Mouse (Mus musculus): ENCODE data around the gene Olfr411. TPM values are rescaled to one million over a fixed set of nuclear protein-coding genes. Genes with fewer than 3 reads are reported as not detected.

Olfr411 gene
- not detected in 2 replicates for polyA plus RNA-seq (2015; fragmentation: Nextera tagmentation; extraction: Ambion mirVana)

DNA sequence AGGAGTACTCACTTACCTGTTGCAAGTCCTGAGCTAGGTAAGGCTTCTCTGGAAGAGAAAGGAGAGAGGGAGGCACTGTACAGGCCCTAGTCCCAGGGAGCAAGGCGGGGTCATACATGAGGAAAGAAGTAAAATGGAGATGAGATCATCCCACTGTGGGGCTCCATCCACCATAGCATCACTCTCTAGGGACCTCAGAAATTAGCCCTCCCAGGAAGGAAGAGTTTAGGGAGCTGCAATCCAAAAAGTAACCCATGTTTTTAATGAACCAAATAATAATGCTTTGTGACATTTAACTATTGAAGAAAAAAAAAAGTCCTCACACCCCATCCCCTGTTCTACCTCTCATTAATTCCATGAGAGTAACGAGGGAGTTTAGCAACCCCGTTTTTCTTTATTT is at the start of gene Olfr411:
Olfr411 (minus strand) TSS at position 101 of the 400 bp plus-strand sequence.
- WGBS = 77% methylated on average over 3 of the region's 3 CpGs
- Histone ChIP-seq H3K4me1 (ENCODE audit: control insufficient read depth, insufficient read depth, low read depth, low read length) (no peaks in the 10 kb centered on the region), H3K4me2 (ENCODE audit: low read length) (no peak within 1 kb of the TSS), H3K36me3 (ENCODE audit: control insufficient read depth, insufficient read depth, low read length) (no peaks in the 10 kb centered on the region), H3K9ac (ENCODE audit: low read depth, low read length) (no peak within 1 kb of the TSS), H3K27ac (ENCODE audit: low read depth, low read length) (no peak within 1 kb of the TSS), H3K4me3 (ENCODE audit: low read length) (no peak within 1 kb of the TSS), H3K27me3 (replicated peaks; ENCODE audit: control insufficient read depth, insufficient read depth, low read length) (no peaks in the 10 kb centered on the region), H3K9me3 (ENCODE audit: control insufficient read depth, low read length) (no peaks in the 10 kb centered on the region)
- ATAC-seq = no peak

DNA sequence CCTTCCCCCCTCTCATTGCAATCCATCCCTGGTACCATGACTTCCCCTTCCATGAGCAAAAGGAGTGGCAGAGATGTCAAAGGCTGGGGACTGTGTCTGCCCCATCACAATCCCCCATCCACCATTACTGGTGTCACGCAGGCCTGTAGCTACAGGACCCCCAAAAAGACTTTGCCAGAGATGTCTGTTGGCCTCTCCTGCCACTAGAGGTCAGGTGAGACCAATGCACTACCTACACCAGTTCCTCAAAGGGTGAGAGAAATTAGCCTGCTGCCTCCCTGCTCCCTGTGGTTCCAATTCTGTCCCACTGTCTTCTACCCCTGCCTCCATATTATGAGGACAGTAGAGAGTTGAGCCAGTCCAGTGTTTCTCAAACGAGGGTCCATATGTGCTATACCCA is 49.7 kb upstream of the Olfr411 start:
- Histone ChIP-seq H3K27me3 (replicated peaks; ENCODE audit: control insufficient read depth, insufficient read depth, low read length) (no peaks in the 10 kb centered on the region), H3K36me3 (ENCODE audit: control insufficient read depth, insufficient read depth, low read length) (peaks cover 9% of the 10 kb centered on the region), H3K4me3 (ENCODE audit: low read length) (no peak overlapping the region), H3K9ac (ENCODE audit: low read depth, low read length) (no peak overlapping the region), H3K9me3 (ENCODE audit: control insufficient read depth, low read length) (no peaks in the 10 kb centered on the region), H3K4me1 (ENCODE audit: control insufficient read depth, insufficient read depth, low read depth, low read length) (no peaks in the 10 kb centered on the region; the same call in 1 of the 2 replicates), H3K4me2 (ENCODE audit: low read length) (no peak overlapping the region), H3K27ac (ENCODE audit: low read depth, low read length) (no peak overlapping the region)
- 0 out of 2 replicates have a peak, but pooled peaks have one; percentile 49 for ATAC-seq
- WGBS = 50% methylated on average over 2 of the region's 2 CpGs

DNA sequence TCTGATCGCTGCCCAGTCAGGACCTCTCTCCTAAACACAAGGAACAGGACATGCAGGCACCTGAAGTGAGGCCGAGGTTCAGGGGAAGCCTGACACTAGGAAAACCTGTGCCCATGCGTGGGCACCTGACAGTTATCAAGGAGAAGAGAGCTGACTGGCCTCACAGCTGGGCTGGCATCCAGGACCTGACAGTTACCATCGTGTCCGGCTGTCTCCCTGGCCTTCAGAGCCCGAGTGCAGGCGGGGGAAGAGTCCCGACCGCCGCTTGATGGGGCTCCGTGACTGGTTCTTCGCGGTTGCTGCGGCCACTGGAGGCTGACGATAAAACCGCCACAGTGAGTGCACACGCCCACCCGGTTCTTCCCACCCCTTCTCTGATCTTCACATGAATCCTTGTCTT is 43.1 kb upstream of the Olfr411 start:
- no peak for ATAC-seq

DNA sequence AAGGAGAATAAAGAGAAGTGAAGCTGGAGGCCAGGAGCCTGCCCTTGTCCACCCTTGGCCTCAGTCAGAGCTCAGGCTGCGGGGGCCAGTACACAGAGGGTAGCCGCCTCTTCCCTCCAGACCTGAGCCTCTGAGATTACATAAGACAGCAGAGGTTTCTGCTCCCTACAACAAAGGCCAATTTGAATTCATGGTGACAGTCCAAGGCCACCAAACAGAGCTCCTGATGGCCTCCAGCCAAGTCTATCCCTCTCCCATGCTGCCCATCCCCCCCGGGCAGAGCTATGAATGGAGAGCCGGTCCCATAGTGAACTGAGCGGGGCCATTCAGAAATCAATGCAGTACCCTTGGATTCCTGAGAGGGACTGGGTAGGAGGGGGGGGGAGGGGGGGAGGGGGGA is 41.0 kb upstream of the Olfr411 start:
- H3K4me2 ChIP-seq (ENCODE audit: low read length) = no peak overlapping the region
- ATAC-seq = peak; percentile 69
- H3K27me3 ChIP-seq (replicated peaks; ENCODE audit: control insufficient read depth, insufficient read depth, low read length) = no peaks in the 10 kb centered on the region
- H3K9me3 ChIP-seq (ENCODE audit: control insufficient read depth, low read length) = no peaks in the 10 kb centered on the region
- H3K4me3 ChIP-seq (ENCODE audit: low read length) = no peak overlapping the region
- H3K9ac ChIP-seq (ENCODE audit: low read depth, low read length) = no peak overlapping the region
- WGBS = 45% methylated on average over 5 of the region's 5 CpGs
- H3K27ac ChIP-seq (ENCODE audit: low read depth, low read length) = no peak overlapping the region
- peaks cover 8% of the 10 kb centered on the region for H3K36me3 ChIP-seq (ENCODE audit: control insufficient read depth, insufficient read depth, low read length)
- no peaks in the 10 kb centered on the region; the same call in 1 of the 2 replicates for H3K4me1 ChIP-seq (ENCODE audit: control insufficient read depth, insufficient read depth, low read depth, low read length)

More for the DNA sequence above, 43.1 kb upstream of the Olfr411 start:
- Histone ChIP-seq H3K9ac (ENCODE audit: low read depth, low read length) (no peak overlapping the region), H3K4me1 (ENCODE audit: control insufficient read depth, insufficient read depth, low read depth, low read length) (no peaks in the 10 kb centered on the region; the same call in none of the 2 replicates), H3K27me3 (replicated peaks; ENCODE audit: control insufficient read depth, insufficient read depth, low read length) (no peaks in the 10 kb centered on the region), H3K4me3 (ENCODE audit: low read length) (no peak overlapping the region), H3K9me3 (ENCODE audit: control insufficient read depth, low read length) (no peaks in the 10 kb centered on the region), H3K27ac (ENCODE audit: low read depth, low read length) (no peak overlapping the region), H3K36me3 (ENCODE audit: control insufficient read depth, insufficient read depth, low read length) (peaks cover 8% of the 10 kb centered on the region), H3K4me2 (ENCODE audit: low read length) (no peak overlapping the region)
- 86% methylated on average over 18 of the region's 18 CpGs for WGBS

DNA sequence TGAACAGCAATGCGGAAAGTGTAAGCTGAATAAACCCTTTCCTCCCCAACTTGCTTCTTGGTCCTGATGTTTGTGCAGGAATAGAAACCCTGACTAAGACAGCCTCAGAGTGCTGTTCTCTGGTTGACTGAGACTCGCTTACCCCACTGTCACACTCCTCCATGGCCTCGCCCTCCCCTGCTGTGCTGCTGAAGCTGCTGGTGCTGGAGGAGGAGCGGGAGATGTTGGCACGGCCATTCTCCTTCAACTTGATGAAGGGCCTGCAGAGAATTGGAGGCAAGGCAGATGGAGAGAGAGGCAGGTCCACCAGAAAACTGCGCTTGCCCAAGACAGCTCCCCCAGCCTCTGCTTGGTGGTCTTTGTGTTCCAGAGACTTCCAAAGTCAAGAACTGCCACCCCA is 40.5 kb upstream of the Olfr411 start:
- Histone ChIP-seq H3K4me1 (ENCODE audit: control insufficient read depth, insufficient read depth, low read depth, low read length) (no peaks in the 10 kb centered on the region; the same call in 1 of the 2 replicates), H3K27ac (ENCODE audit: low read depth, low read length) (no peak overlapping the region), H3K4me2 (ENCODE audit: low read length) (no peak overlapping the region), H3K9ac (ENCODE audit: low read depth, low read length) (no peak overlapping the region), H3K36me3 (ENCODE audit: control insufficient read depth, insufficient read depth, low read length) (peaks cover 9% of the 10 kb centered on the region), H3K4me3 (ENCODE audit: low read length) (no peak overlapping the region), H3K9me3 (ENCODE audit: control insufficient read depth, low read length) (no peaks in the 10 kb centered on the region), H3K27me3 (replicated peaks; ENCODE audit: control insufficient read depth, insufficient read depth, low read length) (no peaks in the 10 kb centered on the region)
- WGBS = 64% methylated on average over 6 of the region's 6 CpGs
- ATAC-seq = no peak

DNA sequence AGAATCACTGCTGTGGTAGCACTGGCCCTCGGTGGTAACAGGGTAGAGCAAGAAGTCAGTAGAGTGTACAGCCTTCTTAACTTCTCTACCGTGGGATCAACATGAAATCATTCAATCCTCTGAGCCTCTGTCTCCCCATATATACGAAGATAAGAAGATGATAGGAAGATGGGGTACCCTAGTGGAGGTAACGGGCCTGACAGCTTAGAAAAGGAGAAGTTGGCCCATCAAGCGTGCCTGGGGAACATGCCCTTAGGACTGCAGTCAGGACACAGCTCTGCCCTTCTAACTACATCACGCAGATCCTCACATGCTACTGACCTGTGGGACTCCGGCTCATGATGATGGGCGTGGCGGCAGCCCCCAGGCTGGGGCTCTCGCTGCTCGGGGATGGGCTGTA is 39.4 kb upstream of the Olfr411 start:
- Histone ChIP-seq H3K36me3 (ENCODE audit: control insufficient read depth, insufficient read depth, low read length) (peaks cover 11% of the 10 kb centered on the region), H3K27ac (ENCODE audit: low read depth, low read length) (no peak overlapping the region), H3K9ac (ENCODE audit: low read depth, low read length) (no peak overlapping the region), H3K9me3 (ENCODE audit: control insufficient read depth, low read length) (no peaks in the 10 kb centered on the region), H3K4me1 (ENCODE audit: control insufficient read depth, insufficient read depth, low read depth, low read length) (no peaks in the 10 kb centered on the region; the same call in 1 of the 2 replicates), H3K4me2 (ENCODE audit: low read length) (no peak overlapping the region), H3K27me3 (replicated peaks; ENCODE audit: control insufficient read depth, insufficient read depth, low read length) (no peaks in the 10 kb centered on the region), H3K4me3 (ENCODE audit: low read length) (no peak overlapping the region)
- no peak for ATAC-seq
- whole genome bisulfite sequencing = 88% methylated on average over 11 of the region's 11 CpGs

DNA sequence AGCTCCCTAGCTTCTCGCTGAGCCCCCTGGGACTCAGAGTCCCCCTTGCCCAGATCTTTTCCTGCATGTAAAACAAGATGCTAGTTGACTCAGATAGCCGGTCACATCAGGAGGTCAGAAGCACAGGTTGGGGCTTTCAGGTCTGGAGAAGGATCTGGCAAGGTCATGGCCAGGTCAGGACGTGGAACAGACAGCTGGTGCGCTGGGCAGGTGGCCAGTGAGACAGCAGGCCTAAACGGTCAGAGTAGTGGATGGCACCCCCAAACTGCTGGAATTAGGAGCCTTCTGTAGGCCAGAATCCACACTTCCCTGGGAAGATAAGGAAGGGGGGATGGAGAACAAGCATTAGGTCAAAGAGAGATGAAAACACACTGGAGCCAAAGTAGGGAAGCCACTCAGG is 34.8 kb upstream of the Olfr411 start:
- no peak overlapping the region for H3K9ac ChIP-seq (ENCODE audit: low read depth, low read length)
- H3K9me3 ChIP-seq (ENCODE audit: control insufficient read depth, low read length) = no peaks in the 10 kb centered on the region
- H3K27ac ChIP-seq (ENCODE audit: low read depth, low read length) = no peak overlapping the region
- no peaks in the 10 kb centered on the region for H3K4me1 ChIP-seq (ENCODE audit: control insufficient read depth, insufficient read depth, low read depth, low read length)
- H3K4me3 ChIP-seq (ENCODE audit: low read length) = no peak overlapping the region
- WGBS = 78% methylated on average over 5 of the region's 5 CpGs
- no peak overlapping the region for H3K4me2 ChIP-seq (ENCODE audit: low read length)
- H3K27me3 ChIP-seq (replicated peaks; ENCODE audit: control insufficient read depth, insufficient read depth, low read length) = no peaks in the 10 kb centered on the region
- H3K36me3 ChIP-seq (ENCODE audit: control insufficient read depth, insufficient read depth, low read length) = peaks cover 11% of the 10 kb centered on the region
- no peak for ATAC-seq

DNA sequence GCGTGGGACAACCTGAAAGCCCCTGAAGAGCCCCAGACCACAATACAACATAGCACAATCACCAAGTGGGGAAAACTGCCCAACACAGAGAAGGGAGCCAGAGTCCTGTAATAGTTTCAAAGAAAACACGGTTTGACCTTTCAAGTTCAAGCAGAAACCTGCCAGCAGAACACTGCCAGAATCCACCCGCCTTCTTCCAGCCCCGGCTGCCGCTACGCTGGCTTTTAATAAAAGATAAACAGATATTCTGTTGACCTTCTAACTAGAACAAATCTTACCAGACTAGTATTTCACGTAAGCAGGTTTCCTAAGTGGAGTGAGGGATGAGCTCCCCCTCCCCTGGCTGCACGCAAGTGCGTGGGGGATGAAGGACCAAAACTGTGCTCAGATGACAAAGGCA is 33.2 kb upstream of the Olfr411 start:
- H3K4me3 ChIP-seq (ENCODE audit: low read length) = no peak overlapping the region
- H3K27ac ChIP-seq (ENCODE audit: low read depth, low read length) = no peak overlapping the region
- no peaks in the 10 kb centered on the region for H3K9me3 ChIP-seq (ENCODE audit: control insufficient read depth, low read length)
- no peak overlapping the region for H3K9ac ChIP-seq (ENCODE audit: low read depth, low read length)
- 69% methylated on average over 9 of the region's 9 CpGs for WGBS
- H3K4me2 ChIP-seq (ENCODE audit: low read length) = no peak overlapping the region
- H3K36me3 ChIP-seq (ENCODE audit: control insufficient read depth, insufficient read depth, low read length) = peaks cover 4% of the 10 kb centered on the region
- no peaks in the 10 kb centered on the region for H3K4me1 ChIP-seq (ENCODE audit: control insufficient read depth, insufficient read depth, low read depth, low read length)
- H3K27me3 ChIP-seq (replicated peaks; ENCODE audit: control insufficient read depth, insufficient read depth, low read length) = no peaks in the 10 kb centered on the region
- ATAC-seq = no peak

DNA sequence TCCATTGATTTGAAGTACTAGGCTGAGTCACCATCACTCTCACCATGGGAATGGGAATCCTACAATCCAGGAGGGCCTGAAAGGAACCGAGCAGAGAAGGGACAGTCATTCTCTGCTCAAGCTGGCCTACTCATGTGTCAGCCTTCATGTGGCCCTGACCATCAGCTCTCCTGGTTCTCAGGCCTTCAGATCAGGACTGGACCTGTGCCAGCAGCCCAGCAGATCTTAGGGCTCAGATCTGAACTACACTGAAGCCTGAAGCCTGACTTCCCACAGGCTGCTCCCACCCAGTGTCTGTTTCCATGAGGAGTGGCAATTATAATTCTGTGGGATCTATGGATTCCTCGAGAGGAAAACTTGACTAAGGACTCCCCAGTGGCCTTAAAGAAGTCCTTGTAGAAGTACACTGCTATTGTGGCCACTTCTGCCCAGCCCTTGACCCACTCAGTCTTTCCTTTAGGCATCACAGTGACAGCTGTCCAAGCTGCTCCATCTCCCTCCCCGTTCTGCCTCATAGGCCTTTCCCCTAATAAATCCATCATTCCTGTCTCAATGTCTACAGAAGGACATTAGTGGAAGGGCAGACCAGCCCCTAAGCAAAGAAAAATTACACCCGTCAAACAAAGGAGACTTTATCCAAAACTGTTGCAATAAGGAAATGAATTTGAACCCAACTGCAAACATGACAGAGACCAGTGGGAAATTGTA is 26.9 kb upstream of the Olfr411 start:
- H3K36me3 ChIP-seq (ENCODE audit: control insufficient read depth, insufficient read depth, low read length) = no peaks in the 10 kb centered on the region
- no peaks in the 10 kb centered on the region for H3K27me3 ChIP-seq (replicated peaks; ENCODE audit: control insufficient read depth, insufficient read depth, low read length)
- no peak overlapping the region for H3K27ac ChIP-seq (ENCODE audit: low read depth, low read length)
- H3K9me3 ChIP-seq (ENCODE audit: control insufficient read depth, low read length) = no peaks in the 10 kb centered on the region
- no peak overlapping the region for H3K4me2 ChIP-seq (ENCODE audit: low read length)
- no peak overlapping the region for H3K4me3 ChIP-seq (ENCODE audit: low read length)
- H3K4me1 ChIP-seq (ENCODE audit: control insufficient read depth, insufficient read depth, low read depth, low read length) = no peaks in the 10 kb centered on the region
- no peak for ATAC-seq
- WGBS = 66% methylated on average over 4 of the region's 4 CpGs
- no peak overlapping the region for H3K9ac ChIP-seq (ENCODE audit: low read depth, low read length)

Measured in hindbrain, embryonic 16.5 days (tissue).